Mouse (Mus musculus): ENCODE measurements at regions not wholly inside any gene's neighbourhood (a gene's known extent, or its start where the extent isn't known, plus 50 kb on each side); places are given as distances from the start of the nearest gene placed in this dataset.

- no peak for DNase-seq (ENCODE audit: low spot score in 2 of 2)
Observed at GRCm38 (mm10) chr9:117870616-117871015, 169.7 kb upstream of the Azi2 start.

GRCm38 (mm10) chr9:117863944-117864343 is 176.4 kb upstream of the Azi2 start:
- no peak for DNase-seq (ENCODE audit: low spot score in 2 of 2)

- DNase-seq (ENCODE audit: low spot score in 2 of 2), result no peak
Observed at GRCm38 (mm10) chr9:117863318-117863717, 177.0 kb upstream of the Azi2 start.

GRCm38 (mm10) chr9:117859580-117860045 is 180.7 kb upstream of the Azi2 start:
- DNase-seq (ENCODE audit: low spot score in 2 of 2), result no peak

- no peak for DNase-seq (ENCODE audit: low spot score in 2 of 2)
Observed at GRCm38 (mm10) chr9:117843531-117843930, 196.8 kb upstream of the Azi2 start.

- no peak for DNase-seq (ENCODE audit: low spot score in 2 of 2)
Observed at GRCm38 (mm10) chr9:117836696-117837380, 203.5 kb upstream of the Azi2 start.

GRCm38 (mm10) chr9:117833586-117833985 is 203.9 kb upstream of the Rbms3 start:
- DNase-seq (ENCODE audit: low spot score in 2 of 2), result no peak

GRCm38 (mm10) chr9:117814661-117815060 is 184.9 kb upstream of the Rbms3 start:
- no peak for DNase-seq (ENCODE audit: low spot score in 2 of 2)

- DNase-seq (ENCODE audit: low spot score in 2 of 2), result no peak
Observed at GRCm38 (mm10) chr9:117813216-117813615, 183.5 kb upstream of the Rbms3 start.

GRCm38 (mm10) chr9:117805812-117806211 is 176.1 kb upstream of the Rbms3 start:
- no peak for DNase-seq (ENCODE audit: low spot score in 2 of 2)

- DNase-seq (ENCODE audit: low spot score in 2 of 2), result no peak
Observed at GRCm38 (mm10) chr9:117784186-117784591, 154.5 kb upstream of the Rbms3 start.

GRCm38 (mm10) chr9:117754651-117755050 is 124.9 kb upstream of the Rbms3 start:
- no peak for DNase-seq (ENCODE audit: low spot score in 2 of 2)

- no peak for DNase-seq (ENCODE audit: low spot score in 2 of 2)
Observed at GRCm38 (mm10) chr9:117753466-117753865, 123.8 kb upstream of the Rbms3 start.

- DNase-seq (ENCODE audit: low spot score in 2 of 2), result no peak
Observed at GRCm38 (mm10) chr9:117744906-117745305, 115.2 kb upstream of the Rbms3 start.

GRCm38 (mm10) chr9:117729366-117729765 is 99.7 kb upstream of the Rbms3 start:
- no peak for DNase-seq (ENCODE audit: low spot score in 2 of 2)

- no peak for DNase-seq (ENCODE audit: low spot score in 2 of 2)
Observed at GRCm38 (mm10) chr9:117720161-117720598, 90.5 kb upstream of the Rbms3 start.

- DNase-seq (ENCODE audit: low spot score in 2 of 2), result no peak
Observed at GRCm38 (mm10) chr9:117717346-117717745, 87.6 kb upstream of the Rbms3 start.

- no peak for DNase-seq (ENCODE audit: low spot score in 2 of 2)
Observed at GRCm38 (mm10) chr9:117716476-117716875, 86.8 kb upstream of the Rbms3 start.

GRCm38 (mm10) chr9:117714741-117715675 is 85.3 kb upstream of the Rbms3 start:
- no peak for DNase-seq (ENCODE audit: low spot score in 2 of 2)

- no peak for DNase-seq (ENCODE audit: low spot score in 2 of 2)
Observed at GRCm38 (mm10) chr9:117713121-117713520, 83.4 kb upstream of the Rbms3 start.

GRCm38 (mm10) chr9:117711793-117712192 is 82.1 kb upstream of the Rbms3 start:
- no peak for DNase-seq (ENCODE audit: low spot score in 2 of 2)

- DNase-seq (ENCODE audit: low spot score in 2 of 2), result no peak
Observed at GRCm38 (mm10) chr9:117710966-117711365, 81.3 kb upstream of the Rbms3 start.

GRCm38 (mm10) chr9:117709677-117710076 is 80.0 kb upstream of the Rbms3 start:
- DNase-seq (ENCODE audit: low spot score in 2 of 2), result no peak

Data from frontal cortex, postnatal 14 days (tissue).